Mouse (Mus musculus) liver, adult (tissue): Measurements from ENCODE around the gene Plekhm3.

Experiments
- GATA4 ChIP-seq: IDR thresholded peaks from 2 replicates; pipeline ENCODE4 v1.6.1; 2014; ENCODE audit warnings: mild to moderate bottlenecking, low read length; ENCODE audit not compliant: insufficient replicate concordance

The Plekhm3 gene

GRCm38 (mm10) chr1:64860235-64860920 lies 96.2 kb downstream of the Plekhm3 start:
- no peak for TF ChIP-seq GATA4

DNA sequence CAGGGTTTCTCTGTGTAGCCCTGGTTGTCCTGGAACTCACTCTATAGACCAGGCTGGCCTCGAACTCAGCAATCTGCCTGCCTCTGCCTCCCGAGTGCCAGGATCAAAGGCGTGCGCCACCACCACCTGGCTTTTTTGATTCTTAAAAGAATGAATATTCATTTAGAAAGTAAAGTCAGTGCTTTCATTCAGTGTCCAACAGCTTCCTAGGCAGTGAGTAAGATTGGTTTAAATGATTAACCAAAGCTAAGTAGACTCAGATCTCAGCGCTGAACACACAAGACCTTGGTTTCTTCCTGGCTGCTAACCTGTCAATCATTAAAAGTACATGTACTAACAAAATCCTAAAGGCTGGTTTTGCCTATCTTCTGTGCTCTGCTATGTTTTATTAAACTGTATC lies 96.8 kb downstream of the Plekhm3 start:
- TF ChIP-seq GATA4: no peak

DNA sequence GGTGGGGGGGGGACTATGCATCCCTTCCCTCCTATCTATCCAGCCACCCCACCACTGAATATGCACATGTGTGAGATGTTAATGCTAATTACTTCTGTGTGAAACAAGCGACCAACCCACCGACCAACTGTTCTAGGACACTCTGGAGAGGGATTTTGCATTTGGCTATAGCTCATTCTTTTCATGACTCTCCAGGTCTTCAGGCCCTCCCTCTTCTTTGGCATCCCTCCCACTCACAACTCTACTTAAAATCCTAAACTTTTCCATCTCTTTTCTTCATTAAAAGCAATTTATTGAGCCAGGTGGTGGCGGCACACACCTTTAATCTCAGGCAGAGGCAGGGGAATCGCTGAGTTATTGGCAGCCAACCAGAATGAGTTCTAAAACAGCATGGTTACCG lies 101.8 kb downstream of the Plekhm3 start:
- TF ChIP-seq GATA4: no peak

DNA sequence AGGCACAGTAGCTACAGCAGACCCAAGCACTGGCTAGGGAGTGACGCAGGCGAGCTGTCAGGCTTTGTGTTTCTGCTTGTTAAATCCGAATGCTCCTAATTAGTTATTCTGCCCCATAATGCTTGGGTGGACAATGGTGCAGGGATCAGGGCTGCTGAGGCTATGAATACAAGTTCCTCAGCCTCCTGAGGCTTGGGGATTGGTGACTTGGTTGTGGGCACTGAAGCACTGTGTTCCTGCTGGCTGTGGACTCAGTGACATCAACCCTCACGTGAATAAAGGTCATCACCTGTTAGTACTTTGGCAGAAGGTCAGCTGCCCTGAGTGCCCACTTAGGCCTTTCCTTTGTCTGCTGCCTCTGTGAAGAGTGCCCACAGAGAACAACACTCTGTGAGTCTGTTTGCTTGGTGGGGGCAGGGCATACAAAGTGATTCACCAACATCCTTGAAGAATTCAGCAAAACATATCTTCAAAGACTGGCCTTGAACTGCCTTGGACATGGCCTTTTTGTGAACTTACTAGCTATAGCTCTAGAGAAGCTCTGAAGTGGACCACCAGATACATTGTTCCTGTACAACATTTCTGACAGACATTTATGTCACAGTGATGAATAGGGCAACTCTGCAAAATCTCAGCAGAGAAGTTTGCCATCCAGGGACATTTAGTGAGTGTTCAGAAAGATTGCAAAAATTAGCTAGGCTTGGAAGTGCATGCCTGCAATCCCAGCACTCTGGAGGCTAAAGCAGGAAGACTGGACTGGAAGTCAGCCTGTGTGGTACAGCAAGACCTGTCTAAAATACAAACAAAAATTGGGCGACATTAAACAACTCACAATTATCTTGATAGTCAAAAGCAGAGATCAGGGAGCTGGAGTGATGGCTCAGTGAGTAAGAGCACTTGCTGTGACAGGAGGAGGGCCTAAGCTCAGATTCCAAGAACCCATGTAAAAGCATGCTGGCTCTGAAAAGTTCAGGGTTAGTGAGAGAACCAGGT lies 102.6 kb downstream of the Plekhm3 start:
- no peak for TF ChIP-seq GATA4

GRCm38 (mm10) chr1:64853244-64853643 lies 103.4 kb downstream of the Plekhm3 start:
- TF ChIP-seq GATA4: no peak

- no peak for TF ChIP-seq GATA4
Observed at GRCm38 (mm10) chr1:64852272-64852671, 104.4 kb downstream of the Plekhm3 start.

DNA sequence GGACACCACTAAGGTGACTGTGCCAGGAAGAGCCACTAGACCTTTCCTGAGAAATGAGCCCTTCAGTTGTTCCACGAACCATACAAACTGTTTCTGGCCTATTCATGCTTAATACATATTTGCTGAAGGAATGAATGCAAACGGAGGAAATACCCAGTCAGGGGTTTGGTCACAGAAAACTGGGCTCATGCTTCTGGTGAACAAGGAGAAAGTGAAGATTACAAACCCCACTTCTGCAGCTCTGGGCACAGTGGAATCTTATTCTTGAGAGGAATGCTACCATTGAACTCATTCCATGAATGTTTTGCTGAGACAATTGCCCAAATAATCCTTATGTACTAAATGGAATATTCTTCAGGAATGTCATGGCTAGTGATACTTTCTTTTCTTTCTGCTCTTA lies 106.3 kb downstream of the Plekhm3 start:
- TF ChIP-seq GATA4: no peak

DNA sequence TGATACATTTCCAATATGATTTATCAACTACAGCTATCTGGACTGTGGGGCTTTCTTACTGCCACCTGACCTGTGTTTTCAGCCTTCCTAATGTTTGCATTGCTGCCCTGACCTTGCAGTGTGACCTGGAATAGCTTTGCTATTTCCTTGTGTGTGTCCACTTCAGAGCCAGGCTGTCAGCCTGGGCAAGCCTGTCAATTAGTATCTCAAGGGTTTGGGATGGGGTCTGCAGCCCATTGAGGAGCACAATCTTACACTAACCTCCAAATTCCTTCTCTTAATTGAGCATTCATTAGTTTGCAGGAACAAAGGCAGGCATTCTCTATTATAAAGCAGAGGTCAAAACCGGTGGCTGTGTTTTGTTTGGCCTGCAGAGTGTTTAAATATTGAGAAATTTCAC lies 107.6 kb downstream of the Plekhm3 start:
- no peak for TF ChIP-seq GATA4

DNA sequence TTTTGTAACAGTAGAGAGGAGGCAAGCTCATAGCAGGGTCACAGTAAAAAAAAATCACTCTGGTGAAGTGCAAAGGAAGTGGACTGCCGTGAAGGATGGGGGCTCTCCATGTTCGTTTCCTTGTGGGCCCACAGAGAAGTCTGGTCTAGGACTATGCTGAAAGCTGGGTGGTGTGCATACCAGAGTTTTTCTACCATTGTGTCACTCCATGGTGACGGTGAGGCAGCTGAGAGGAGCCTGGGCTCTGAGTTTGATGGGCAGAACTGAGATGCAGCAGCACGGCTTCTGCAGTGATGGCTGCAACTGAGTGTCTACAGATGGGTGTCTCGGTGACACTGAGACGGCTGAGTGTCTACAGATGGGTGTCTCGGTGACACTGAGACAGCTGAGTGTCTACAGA lies 108.5 kb downstream of the Plekhm3 start:
- TF ChIP-seq GATA4: no peak

GRCm38 (mm10) chr1:64847565-64847964 lies 109.1 kb downstream of the Plekhm3 start:
- TF ChIP-seq GATA4: no peak

DNA sequence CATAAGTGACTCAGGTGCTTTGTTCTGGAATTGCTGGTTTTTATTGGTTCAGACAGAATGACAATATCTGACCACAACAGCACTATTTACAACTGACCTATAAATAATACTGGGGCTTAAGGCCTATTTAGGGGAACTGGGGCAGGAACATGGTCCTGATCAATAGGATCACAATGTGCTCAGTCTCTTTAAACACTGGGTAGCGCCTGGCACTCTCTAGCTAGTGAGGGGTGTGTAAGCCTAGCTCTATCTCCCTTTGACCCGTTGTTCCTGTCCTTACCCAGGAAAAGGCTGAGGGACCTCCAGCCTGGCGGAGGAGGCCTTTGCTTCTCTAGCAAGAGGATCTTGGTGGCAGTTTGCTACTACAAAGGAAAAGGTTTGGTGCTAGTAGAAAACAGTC lies 111.6 kb downstream of the Plekhm3 start:
- TF ChIP-seq GATA4: no peak

- TF ChIP-seq GATA4: no peak
Observed at GRCm38 (mm10) chr1:64843900-64844616, 112.6 kb downstream of the Plekhm3 start.

DNA sequence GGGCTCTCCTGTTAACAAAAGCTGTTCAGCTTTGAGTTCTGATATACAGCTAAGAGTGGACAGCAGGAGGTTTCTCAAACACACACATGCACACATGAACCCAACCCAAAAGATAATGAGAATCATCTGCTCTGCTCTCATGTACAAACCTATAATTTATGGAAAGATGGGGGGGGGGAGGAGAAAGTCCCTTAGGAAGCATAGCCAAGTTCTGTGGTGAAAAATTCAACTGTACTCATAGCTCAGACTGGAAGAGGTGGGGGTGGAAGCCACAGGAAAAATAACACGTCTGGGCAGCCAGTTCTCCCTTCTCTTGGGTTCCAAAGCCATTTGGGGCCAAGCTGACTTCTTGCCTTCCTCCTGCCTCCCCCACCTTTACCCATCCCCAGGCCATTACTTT lies 115.7 kb downstream of the Plekhm3 start:
- no peak for TF ChIP-seq GATA4

DNA sequence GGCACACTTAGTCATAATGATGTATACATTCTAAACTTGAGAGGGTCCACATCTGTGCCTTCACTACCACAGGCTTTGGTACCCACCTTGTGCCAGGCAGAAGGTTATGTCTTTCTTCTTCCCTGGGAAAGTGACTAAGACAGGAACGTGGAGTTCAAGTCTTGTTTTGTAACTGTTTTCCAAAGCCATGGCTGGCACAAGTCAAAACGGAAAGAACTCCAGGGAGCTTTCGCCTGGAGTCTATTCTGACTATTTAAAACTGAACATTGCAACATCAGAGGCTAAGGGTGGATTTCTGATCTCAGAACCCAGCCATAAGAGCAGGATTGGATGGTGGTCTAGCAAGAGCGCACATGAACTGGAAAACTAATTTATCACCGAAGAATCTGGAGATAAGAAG lies 120.0 kb downstream of the Plekhm3 start:
- TF ChIP-seq GATA4: no peak

GRCm38 (mm10) chr1:64836114-64836513 lies 120.5 kb downstream of the Plekhm3 start:
- TF ChIP-seq GATA4: no peak

DNA sequence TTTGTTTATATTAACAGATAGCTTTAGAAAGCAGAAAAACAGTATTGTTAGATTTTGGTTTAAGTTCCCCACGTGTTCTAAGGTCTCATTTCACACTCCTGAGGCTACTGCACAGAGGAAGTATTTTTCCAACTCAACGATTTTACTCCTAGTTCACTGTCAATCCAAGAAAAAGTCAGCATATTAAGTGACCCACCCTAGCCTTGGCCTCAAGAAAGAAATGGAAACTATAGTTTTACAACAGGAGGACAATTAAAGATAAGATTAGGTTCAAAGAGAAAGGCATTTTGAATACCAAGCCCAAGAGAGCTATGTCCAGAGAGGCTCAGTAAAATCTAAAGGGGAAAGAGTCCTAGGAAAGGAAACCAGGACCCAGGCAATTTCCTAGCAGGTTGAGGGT lies 125.1 kb downstream of the Plekhm3 start:
- no peak for TF ChIP-seq GATA4

- TF ChIP-seq GATA4: no peak
Observed at GRCm38 (mm10) chr1:64827434-64827833, 129.2 kb downstream of the Plekhm3 start.
